Mouse (Mus musculus): ENCODE data around the gene Tut4. TPM values are rescaled to one million over a fixed set of nuclear protein-coding genes. Genes with fewer than 3 reads are reported as not detected.

Gene Tut4
- 169 TPM for polyA plus RNA-seq (2017; shearing (Covaris generic))

DNA sequence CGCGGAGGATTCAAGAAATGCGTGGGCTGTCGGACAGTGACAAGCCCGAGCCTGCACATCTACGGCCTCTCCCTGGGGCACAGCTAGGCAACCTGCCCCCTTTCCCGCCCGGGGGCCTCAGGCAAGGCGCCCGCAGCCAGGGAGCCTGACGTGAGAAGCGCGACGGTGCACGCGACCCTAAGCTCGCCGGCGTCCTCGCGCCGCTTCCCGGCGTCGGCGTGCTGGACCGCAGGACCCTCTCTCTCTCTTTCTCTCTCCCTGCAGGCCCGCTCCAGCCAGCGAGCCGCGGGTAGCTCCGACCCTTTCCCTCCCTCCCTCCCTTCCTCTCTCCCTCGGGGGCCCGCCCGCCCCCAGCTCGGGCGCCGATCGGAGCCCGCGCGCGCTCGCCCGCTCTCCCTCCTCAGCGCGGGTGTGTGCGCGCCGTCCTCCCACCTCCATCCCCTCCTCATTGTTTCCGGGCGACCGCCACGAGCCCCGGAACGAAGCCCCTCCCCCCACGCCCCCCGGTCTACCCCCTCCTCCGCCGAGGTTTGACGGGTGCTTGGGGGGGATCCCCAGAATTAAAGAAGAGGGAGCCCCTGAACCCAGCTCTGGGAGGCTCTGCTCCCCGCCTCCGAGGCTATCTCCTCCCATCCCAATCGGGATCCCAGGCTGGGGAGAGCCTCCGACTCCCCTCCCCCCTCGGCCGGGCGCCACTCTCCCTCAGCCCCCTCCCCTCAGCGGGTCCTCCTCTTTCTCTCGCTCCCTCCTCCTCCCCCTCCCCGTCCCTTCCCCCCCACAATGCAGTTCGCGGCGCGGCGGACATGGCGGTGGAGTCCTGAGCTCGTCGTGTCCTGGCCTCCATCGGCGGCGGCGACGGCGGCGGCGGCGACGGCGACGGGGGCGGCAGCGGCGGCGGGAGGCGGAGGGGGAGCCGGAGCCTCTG is at the start of gene Tut4:
Gene Tut4, plus strand, starts transcription at position 196 of the 925 bp plus-strand sequence.

DNA sequence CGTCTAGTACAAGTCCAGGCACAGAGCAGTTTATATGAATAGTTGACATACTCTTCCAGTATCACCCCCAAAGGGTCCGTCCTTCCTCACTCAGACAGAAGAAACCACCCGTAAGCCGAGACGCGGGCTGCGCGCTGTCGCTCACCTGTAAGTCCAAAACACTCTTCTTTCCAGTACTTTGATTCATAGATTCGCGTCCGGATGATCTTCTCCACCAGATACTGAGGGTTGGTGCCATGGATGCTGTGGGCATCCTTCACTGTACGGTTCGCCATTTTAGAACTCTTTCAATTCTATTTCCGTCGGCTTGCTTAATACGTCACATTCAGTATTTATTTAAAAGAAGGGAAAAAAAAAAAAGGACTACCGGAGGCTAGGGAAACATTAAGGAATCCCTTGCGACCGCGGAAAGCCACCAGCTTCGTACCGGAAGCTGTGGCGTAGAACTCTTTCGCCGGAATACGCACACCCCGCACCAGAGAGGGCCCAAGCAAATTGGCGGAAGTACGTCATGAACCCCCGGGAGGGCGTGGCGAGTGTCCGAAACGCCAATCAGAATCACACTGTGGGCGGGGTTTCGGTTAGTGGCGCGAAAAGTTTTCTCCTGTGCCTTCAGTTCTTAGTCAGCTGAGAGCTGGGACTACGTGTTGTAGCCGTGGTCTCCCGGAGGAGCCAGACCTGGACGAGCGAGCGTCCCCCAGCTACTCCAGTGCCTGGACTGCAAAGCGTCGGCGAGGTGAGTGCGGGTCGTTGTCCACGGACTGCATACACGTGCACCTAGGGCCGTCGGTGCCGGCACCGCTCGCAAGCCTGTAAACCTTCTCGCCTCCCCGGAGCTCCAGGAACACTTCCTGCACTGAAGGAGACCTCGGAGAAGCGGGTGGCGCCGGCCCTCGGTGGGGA is 119.9 kb downstream of the Tut4 start, which contains the start of the genes Prpf38a and Orc1:
Gene Prpf38a, minus strand, starts transcription at position 497 of the 903 bp plus-strand sequence.
Gene Orc1, plus strand, starts transcription at position 584 of the 903 bp plus-strand sequence.

Other genes starting within 250 kb of the Tut4 start
- not detected for gene Zyg11a, start 241.4 kb upstream of the Tut4 start, polyA plus RNA-seq (2017; shearing (Covaris generic))
- 23.4 TPM for gene Zyg11b, start 158.3 kb upstream of the Tut4 start, polyA plus RNA-seq (2017; shearing (Covaris generic))
- 24.7 TPM for gene Coa7, start 131.3 kb upstream of the Tut4 start, polyA plus RNA-seq (2017; shearing (Covaris generic))
- not detected for gene Shisal2a, start 76.1 kb upstream of the Tut4 start, polyA plus RNA-seq (2017; shearing (Covaris generic))
- gene Gpx7, start 52.5 kb upstream of the Tut4 start, polyA plus RNA-seq (2017; shearing (Covaris generic)) = not detected
- gene Prpf38a, start 119.9 kb downstream of the Tut4 start, polyA plus RNA-seq (2017; shearing (Covaris generic)) = 75.2 TPM
- 4.0 TPM for gene Orc1, start 120.0 kb downstream of the Tut4 start, polyA plus RNA-seq (2017; shearing (Covaris generic))
- 69.6 TPM for gene Cc2d1b, start 160.5 kb downstream of the Tut4 start, polyA plus RNA-seq (2017; shearing (Covaris generic))